Mouse (Mus musculus) heart, postnatal 0 days (tissue): ENCODE measurements around the gene Ltbp4. TPM values are rescaled to one million over a fixed set of nuclear protein-coding genes. Genes with fewer than 3 reads are reported as not detected.

Experiments
- ATAC-seq: fragments of 200-750 bp; cut with Nextera tagmentation; 2 replicates; pipeline ENCODE4 v1.8.0; 2017; ENCODE audit warnings: low read depth, moderate number of reproducible peaks, moderate library complexity; ENCODE audit not compliant: insufficient read depth
- DNase-seq: peaks from one replicate; pipeline ENCODE4 v3.0.0-alpha.2; 2016; ENCODE audit warnings: low spot score
- H3K27ac ChIP-seq: fragments of 300-500 bp; sonication (generic); 2 replicates; pipeline ENCODE4 v1.5.1; 2014; ENCODE audit warnings: low read depth, mild to moderate bottlenecking
- H3K27me3 ChIP-seq: fragments of 300-500 bp; sonication (generic); 2 replicates; pipeline ENCODE4 v1.6.1; 2014; ENCODE audit warnings: low read length, mixed read lengths; ENCODE audit not compliant: control insufficient read depth, insufficient read depth
- H3K36me3 ChIP-seq: fragments of 300-500 bp; sonication (generic); replicated peaks from 2 replicates; pipeline ENCODE4 v1.6.1; 2014; ENCODE audit warnings: low read length, mixed read lengths; ENCODE audit not compliant: control insufficient read depth, insufficient read depth
- H3K4me1 ChIP-seq: fragments of 300-500 bp; sonication (generic); 2 replicates; pipeline ENCODE4 v1.6.1; 2014; ENCODE audit warnings: antibody characterized with exemption; ENCODE audit not compliant: control insufficient read depth, insufficient read depth
- H3K4me2 ChIP-seq: fragments of 300-500 bp; sonication (generic); 2 replicates; pipeline ENCODE4 v1.6.1; 2014; ENCODE audit warnings: low read depth, mild to moderate bottlenecking, low read length, moderate library complexity
- H3K4me3 ChIP-seq: fragments of 300-500 bp; sonication (generic); 2 replicates; pipeline ENCODE4 v1.5.1; 2014; ENCODE audit warnings: low read depth, low read length
- H3K9ac ChIP-seq: fragments of 300-500 bp; sonication (generic); replicated peaks from 2 replicates; pipeline ENCODE4 v1.6.1; 2014; ENCODE audit warnings: low read depth, low read length, mixed read lengths
- H3K9me3 ChIP-seq: fragments of 300-500 bp; sonication (generic); replicated peaks from 2 replicates; pipeline ENCODE4 v1.6.1; 2016; ENCODE audit warnings: low read length; ENCODE audit not compliant: control insufficient read depth
- CTCF ChIP-seq: IDR thresholded peaks from 2 replicates; pipeline ENCODE4 v1.5.1; 2016; ENCODE audit warnings: antibody characterized with exemption, control low read depth, low read depth
- EP300 ChIP-seq: IDR thresholded peaks from 2 replicates; pipeline ENCODE4 v1.6.1; 2016; ENCODE audit warnings: antibody characterized with exemption, low read depth
- WGBS: fragments of 180-500 bp; shearing (Covaris S2); extraction: QIAGEN DNeasy Blood & Tissue Kit; methylation state at CpG from one replicate; pipeline ENCODE4 v1.1.7; 2014; 5-methylcytosine and 5-hydroxymethylcytosine counted together
- polyA plus RNA-seq: library from polyadenylated mRNA; unstranded; fragments of >200 nt; fragmentation: Nextera tagmentation; extraction: Ambion mirVana; gene quantifications from 2 replicates; pipeline ENCODE4 v1.2.1, GENCODE M21; 2015
- total RNA-seq: library from RNA; depleted of rRNA; stranded (reverse); fragments of >200 nt; gene quantifications from 2 replicates; pipeline ENCODE4 v1.2.3, GENCODE M21; 2014; ENCODE audit warnings: low replicate concordance; rRNA removed

Gene Ltbp4
- total RNA-seq (150 TPM in 2 replicates), polyA plus RNA-seq (56.9 and 61.7 TPM in 2 replicates)

- peaks cover 82% of the 10 kb centered on the region for H3K27me3 ChIP-seq
- ATAC-seq (no peak), DNase-seq (no peak)
- H3K27ac ChIP-seq = no peak within 1 kb of the TSS
- H3K9me3 ChIP-seq = no peaks in the 10 kb centered on the region
- 0 out of 2 replicates have a peak within 1 kb of the TSS, but pooled peaks have one; percentile 29 for H3K9ac ChIP-seq
- H3K4me2 ChIP-seq = peak within 1 kb of the TSS; percentile 55
- WGBS = under 1% methylated on average over 36 of the region's 36 CpGs
- peak within 1 kb of the TSS; percentile 35 for H3K4me3 ChIP-seq
- TF ChIP-seq EP300 (no peak), CTCF (no peak)
- H3K36me3 ChIP-seq = 0 out of 2 replicates have a peak, but pooled peaks cover 4% of the 10 kb centered on the region
- H3K4me1 ChIP-seq = no peaks in the 10 kb centered on the region; the same call in 1 of the 2 replicates
Observed at GRCm38 (mm10) chr7:27337175-27337853, at the start of gene Ltbp4. Ltbp4 (minus strand) TSS chr7:27337692.

- DNase-seq = no peak
- WGBS = 36% methylated on average over 4 of the region's 4 CpGs
Observed at GRCm38 (mm10) chr7:27384731-27385130, 47.2 kb upstream of the Ltbp4 start.

GRCm38 (mm10) chr7:27384134-27384533, 46.6 kb upstream of the Ltbp4 start:
- no peaks in the 10 kb centered on the region for H3K27me3 ChIP-seq
- H3K4me1 ChIP-seq = no peaks in the 10 kb centered on the region
- no peak overlapping the region for H3K4me3 ChIP-seq
- H3K4me2 ChIP-seq = no peak overlapping the region
- no peak for ATAC-seq
- no peaks in the 10 kb centered on the region for H3K36me3 ChIP-seq
- no peak overlapping the region for H3K9ac ChIP-seq
- WGBS = 71% methylated on average over 5 of the region's 5 CpGs
- no peak overlapping the region for H3K27ac ChIP-seq
- DNase-seq = no peak
- H3K9me3 ChIP-seq = no peaks in the 10 kb centered on the region
- TF ChIP-seq CTCF = no peak
- TF ChIP-seq EP300 = no peak

More at GRCm38 (mm10) chr7:27384731-27385130, 47.2 kb upstream of the Ltbp4 start:
- Histone ChIP-seq H3K9me3 (no peaks in the 10 kb centered on the region), H3K27ac (no peak overlapping the region), H3K4me2 (no peak overlapping the region), H3K36me3 (no peaks in the 10 kb centered on the region), H3K9ac (no peak overlapping the region), H3K27me3 (no peaks in the 10 kb centered on the region), H3K4me1 (no peaks in the 10 kb centered on the region), H3K4me3 (no peak overlapping the region)
- no peak for TF ChIP-seq EP300
- TF ChIP-seq CTCF = peak; percentile 62
- ATAC-seq = 0 out of 2 replicates have a peak, but pooled peaks have one; percentile 41

- H3K27me3 ChIP-seq = no peaks in the 10 kb centered on the region
- H3K27ac ChIP-seq = no peak overlapping the region
- DNase-seq (no peak), ATAC-seq (no peak)
- no peak overlapping the region for H3K9ac ChIP-seq
- H3K4me1 ChIP-seq = no peaks in the 10 kb centered on the region
- no peaks in the 10 kb centered on the region for H3K36me3 ChIP-seq
- no peak overlapping the region for H3K4me2 ChIP-seq
- no peaks in the 10 kb centered on the region for H3K9me3 ChIP-seq
- TF ChIP-seq EP300 = no peak
- TF ChIP-seq CTCF = no peak
- WGBS = 92% methylated on average over 1 of the region's 1 CpGs
- no peak overlapping the region for H3K4me3 ChIP-seq
Observed at GRCm38 (mm10) chr7:27383233-27383632, 45.7 kb upstream of the Ltbp4 start.

- WGBS = 48% methylated on average over 4 of the region's 4 CpGs
- no peak for ATAC-seq
Observed at GRCm38 (mm10) chr7:27381560-27381959, 44.1 kb upstream of the Ltbp4 start.

GRCm38 (mm10) chr7:27381009-27381408, 43.5 kb upstream of the Ltbp4 start:
- TF ChIP-seq CTCF = no peak
- no peak for TF ChIP-seq EP300
- Histone ChIP-seq H3K27ac (no peak overlapping the region), H3K9me3 (no peaks in the 10 kb centered on the region), H3K4me3 (no peak overlapping the region), H3K4me1 (no peaks in the 10 kb centered on the region), H3K27me3 (peaks cover 15% of the 10 kb centered on the region), H3K4me2 (no peak overlapping the region), H3K9ac (no peak overlapping the region), H3K36me3 (no peaks in the 10 kb centered on the region)
- 23% methylated on average over 1 of the region's 1 CpGs for WGBS
- no peak for DNase-seq
- no peak for ATAC-seq

More at GRCm38 (mm10) chr7:27381560-27381959, 44.1 kb upstream of the Ltbp4 start:
- H3K27ac ChIP-seq = no peak overlapping the region
- H3K27me3 ChIP-seq = peaks cover 10% of the 10 kb centered on the region
- no peaks in the 10 kb centered on the region for H3K36me3 ChIP-seq
- no peak overlapping the region for H3K4me3 ChIP-seq
- TF ChIP-seq CTCF (no peak), EP300 (no peak)
- no peak for DNase-seq
- H3K4me2 ChIP-seq = no peak overlapping the region
- no peaks in the 10 kb centered on the region for H3K9me3 ChIP-seq
- H3K4me1 ChIP-seq = no peaks in the 10 kb centered on the region
- no peak overlapping the region for H3K9ac ChIP-seq
